Mouse (Mus musculus): ENCODE measurements around the gene Gstt1.
"Not testable (repeated sequence)": the region's sequence is repeated elsewhere in the genome, so short reads cannot be mapped to it uniquely, and the experiment has no call there.

Gene Gstt1

GRCm38 (mm10) chr10:75774102-75774501 lies 24.3 kb downstream of the Gstt1 start:
- in situ Hi-C loops (cut with MboI; ENCODE audit: low pct_unique_long_range_greater_than_20kb in 1 of 2, low sequenced_read_pairs in 2 of 2, unreplicated experiment in 1 of 2), result no loop called here

GRCm38 (mm10) chr10:75772795-75773664 lies 25.4 kb downstream of the Gstt1 start, which contains the start of gene Ddt:
Gene Ddt, minus strand, starts transcription at chr10:75773414.
- in situ Hi-C loops (cut with MboI; ENCODE audit: low pct_unique_long_range_greater_than_20kb in 1 of 2, low sequenced_read_pairs in 2 of 2, unreplicated experiment in 1 of 2), result no loop called here

GRCm38 (mm10) chr10:75767756-75768155 lies 30.6 kb downstream of the Gstt1 start:
- in situ Hi-C loops (cut with MboI; ENCODE audit: low pct_unique_long_range_greater_than_20kb in 1 of 2, low sequenced_read_pairs in 2 of 2, unreplicated experiment in 1 of 2), result not testable (repeated sequence)

- in situ Hi-C loops (cut with MboI; ENCODE audit: low pct_unique_long_range_greater_than_20kb in 1 of 2, low sequenced_read_pairs in 2 of 2, unreplicated experiment in 1 of 2), result no loop called here
Measured at GRCm38 (mm10) chr10:75766856-75767255, 31.5 kb downstream of the Gstt1 start.

- in situ Hi-C loops (cut with MboI; ENCODE audit: low pct_unique_long_range_greater_than_20kb in 1 of 2, low sequenced_read_pairs in 2 of 2, unreplicated experiment in 1 of 2), result no loop called here
Measured at GRCm38 (mm10) chr10:75764519-75765473, 33.6 kb downstream of the Gstt1 start.

- in situ Hi-C loops (cut with MboI; ENCODE audit: low pct_unique_long_range_greater_than_20kb in 1 of 2, low sequenced_read_pairs in 2 of 2, unreplicated experiment in 1 of 2), result no loop called here
Measured at GRCm38 (mm10) chr10:75763682-75764518, 34.5 kb downstream of the Gstt1 start, which contains the start of gene Cabin1. Gene Cabin1, minus strand, starts transcription at chr10:75764341.

GRCm38 (mm10) chr10:75762413-75762812 lies 36.0 kb downstream of the Gstt1 start:
- in situ Hi-C loops (cut with MboI; ENCODE audit: low pct_unique_long_range_greater_than_20kb in 1 of 2, low sequenced_read_pairs in 2 of 2, unreplicated experiment in 1 of 2), result no loop called here

- in situ Hi-C loops (cut with MboI; ENCODE audit: low pct_unique_long_range_greater_than_20kb in 1 of 2, low sequenced_read_pairs in 2 of 2, unreplicated experiment in 1 of 2), result no loop called here
Measured at GRCm38 (mm10) chr10:75760311-75760710, 38.1 kb downstream of the Gstt1 start.

- in situ Hi-C loops (cut with MboI; ENCODE audit: low pct_unique_long_range_greater_than_20kb in 1 of 2, low sequenced_read_pairs in 2 of 2, unreplicated experiment in 1 of 2), result no loop called here
Measured at GRCm38 (mm10) chr10:75756719-75757118, 41.7 kb downstream of the Gstt1 start.

- in situ Hi-C loops (cut with MboI; ENCODE audit: low pct_unique_long_range_greater_than_20kb in 1 of 2, low sequenced_read_pairs in 2 of 2, unreplicated experiment in 1 of 2), result loop anchor here (10.0 to 25.0 kb wide), 2 partner anchors 111 to 218 kb away; partner anchors contain the start of gene Gm5134 (in 1 of the 2)
Measured at GRCm38 (mm10) chr10:75744017-75744416, 54.4 kb downstream of the Gstt1 start.

- in situ Hi-C loops (cut with MboI; ENCODE audit: low pct_unique_long_range_greater_than_20kb in 1 of 2, low sequenced_read_pairs in 2 of 2, unreplicated experiment in 1 of 2), result loop anchor here (10.0 to 25.0 kb wide), 2 partner anchors 111 to 219 kb away; partner anchors contain the start of gene Gm5134 (in 1 of the 2)
Measured at GRCm38 (mm10) chr10:75743369-75743768, 55.0 kb downstream of the Gstt1 start.

GRCm38 (mm10) chr10:75740866-75741265 lies 57.5 kb downstream of the Gstt1 start:
- in situ Hi-C loops (cut with MboI; ENCODE audit: low pct_unique_long_range_greater_than_20kb in 1 of 2, low sequenced_read_pairs in 2 of 2, unreplicated experiment in 1 of 2), result loop anchor here (10.0 to 25.0 kb wide), 2 partner anchors 114 to 221 kb away; partner anchors contain the start of gene Gm5134 (in 1 of the 2)
